Mouse (Mus musculus) cortical plate, adult 2 months (tissue): ENCODE measurements at regions not wholly inside any gene's neighbourhood (a gene's known extent, or its start where the extent isn't known, plus 50 kb on each side); places are given as distances from the start of the nearest gene placed in this dataset.

ENCODE experiments used
- H3K27ac ChIP-seq: fragments of 200-500 bp; 2 replicates; pipeline ENCODE4 v1.5.1; 2012; ENCODE audit warnings: low read length, control low read depth, inconsistent platforms; ENCODE audit not compliant: insufficient read depth
- H3K4me1 ChIP-seq: fragments of 200-500 bp; 2 replicates; pipeline ENCODE4 v1.6.1; 2011; ENCODE audit warnings: low read length; ENCODE audit not compliant: control insufficient read depth, insufficient read depth
- H3K4me3 ChIP-seq: fragments of 200-500 bp; 2 replicates; pipeline ENCODE4 v1.5.1; 2011; ENCODE audit warnings: mild to moderate bottlenecking, low read length, control low read depth; ENCODE audit not compliant: insufficient read depth
- CTCF ChIP-seq: fragments of 200-500 bp; IDR thresholded peaks from 2 replicates; pipeline ENCODE4 v1.5.1; 2011; ENCODE audit warnings: mild to moderate bottlenecking, control low read depth, low read length; ENCODE audit not compliant: insufficient read depth; ENCODE audit errors: extremely low read depth
- POLR2A ChIP-seq: fragments of 200-500 bp; IDR thresholded peaks from 2 replicates; pipeline ENCODE4 v1.6.1; 2011; ENCODE audit warnings: mild to moderate bottlenecking, low read length, control low read depth; ENCODE audit not compliant: insufficient read depth; ENCODE audit errors: extremely low read depth

- H3K4me3 ChIP-seq, result no peak overlapping the region
- no peak for TF ChIP-seq CTCF
- no peak for TF ChIP-seq POLR2A
- H3K27ac ChIP-seq, result no peak overlapping the region
- no peaks in the 10 kb centered on the region for H3K4me1 ChIP-seq
These were observed 187.3 kb upstream of the Gm11146 start for GRCm38 (mm10) chr16:77789206-77789605.

GRCm38 (mm10) chr16:77788781-77789150 is 186.9 kb upstream of the Gm11146 start:
- Histone ChIP-seq H3K4me3 (peak overlapping the region; percentile 38; the same call in 1 of the 2 replicates), H3K4me1 (no peaks in the 10 kb centered on the region), H3K27ac (no peak overlapping the region)
- TF ChIP-seq POLR2A (no peak), CTCF (no peak)

DNA sequence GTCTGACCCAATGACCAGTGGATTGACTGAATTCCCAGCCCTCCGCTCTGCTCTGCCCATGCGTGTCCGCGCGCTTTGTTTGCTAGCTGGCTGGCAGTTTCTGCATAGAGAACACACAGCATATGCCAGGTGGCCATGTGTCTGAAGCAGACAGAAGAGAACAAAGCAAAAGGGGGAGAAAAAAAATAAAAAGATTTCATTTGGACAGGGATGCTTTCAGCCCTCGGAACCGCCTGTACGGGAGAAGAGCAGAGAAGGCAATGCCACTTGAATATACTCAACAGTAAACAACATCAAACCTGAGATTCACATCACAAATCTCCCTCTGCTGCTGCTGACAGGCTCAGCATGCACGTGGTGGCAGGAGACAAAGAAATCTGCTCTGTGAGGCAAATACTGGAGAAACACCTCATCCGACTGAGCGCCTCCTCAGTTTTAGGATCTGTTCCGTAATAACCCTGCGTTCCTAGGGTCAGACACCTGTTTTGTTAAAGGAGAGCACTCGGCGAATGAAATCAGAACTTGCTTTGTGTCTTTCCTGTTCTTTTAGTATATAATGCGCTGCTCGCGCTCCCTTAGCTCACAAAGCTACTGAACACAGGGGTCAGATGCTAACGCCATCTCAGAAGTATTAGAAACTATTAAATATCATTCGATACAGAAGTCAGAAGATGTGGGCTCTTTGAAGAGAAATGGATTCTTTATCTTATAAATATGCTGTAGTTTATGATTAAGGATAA is 186.3 kb upstream of the Gm11146 start:
- H3K27ac ChIP-seq, result no peak overlapping the region

DNA sequence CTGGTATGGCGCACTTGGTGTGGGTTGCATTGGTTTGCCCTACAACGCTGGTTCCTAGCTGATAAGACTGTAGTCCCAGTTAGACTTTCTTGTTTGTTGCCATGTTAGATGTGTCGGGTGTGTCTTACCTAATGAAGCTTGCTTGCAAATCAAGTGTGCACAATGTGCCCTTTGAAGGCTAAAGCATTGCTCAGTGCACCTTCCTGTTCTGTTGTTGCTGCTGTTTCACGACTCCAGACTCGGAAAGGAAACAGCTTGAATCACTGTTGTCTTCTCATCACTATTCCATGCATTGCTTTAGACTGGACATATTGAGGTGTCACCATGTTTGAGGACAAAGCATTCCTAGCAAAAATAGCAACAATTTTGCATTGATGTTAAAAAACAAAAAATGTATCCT is 185.1 kb upstream of the Gm11146 start:
- TF ChIP-seq POLR2A (no peak), CTCF (no peak)
- no peak overlapping the region for H3K4me3 ChIP-seq
- H3K27ac ChIP-seq, result no peak overlapping the region
- H3K4me1 ChIP-seq, result no peaks in the 10 kb centered on the region

More for the DNA sequence above, 186.3 kb upstream of the Gm11146 start:
- no peaks in the 10 kb centered on the region for H3K4me1 ChIP-seq
- TF ChIP-seq CTCF (no peak), POLR2A (no peak)
- H3K4me3 ChIP-seq, result peak overlapping the region; percentile 38

- TF ChIP-seq CTCF (no peak), POLR2A (no peak)
- no peaks in the 10 kb centered on the region for H3K4me1 ChIP-seq
- H3K4me3 ChIP-seq, result no peak overlapping the region
- H3K27ac ChIP-seq, result no peak overlapping the region
These were observed 177.1 kb upstream of the Gm11146 start for GRCm38 (mm10) chr16:77779019-77779418.

DNA sequence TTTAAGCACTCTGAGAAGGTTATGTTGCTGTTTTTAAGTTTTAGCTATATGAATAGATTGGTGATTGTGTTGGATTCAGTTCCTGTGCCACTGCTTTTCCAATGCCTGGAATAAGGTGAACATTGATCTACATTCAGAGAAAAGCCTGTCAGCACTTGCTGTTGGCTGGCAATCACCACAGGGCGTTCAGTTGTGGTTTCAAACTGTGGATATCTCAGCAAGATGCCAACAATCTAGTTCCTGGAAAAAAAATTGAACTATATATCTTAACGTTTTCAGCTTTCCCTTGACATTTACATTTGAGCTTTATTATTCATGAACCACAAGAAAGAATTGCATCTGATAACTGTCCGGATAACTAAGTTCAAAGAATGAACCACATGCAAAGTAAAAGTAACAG is 170.2 kb upstream of the Gm11146 start:
- no peak for TF ChIP-seq POLR2A
- no peak for TF ChIP-seq CTCF
- Histone ChIP-seq H3K27ac (no peak overlapping the region), H3K4me3 (no peak overlapping the region), H3K4me1 (no peaks in the 10 kb centered on the region)

GRCm38 (mm10) chr16:77760926-77761347 is 159.0 kb upstream of the Gm11146 start:
- Histone ChIP-seq H3K4me3 (no peak overlapping the region), H3K27ac (no peak overlapping the region), H3K4me1 (peaks cover 4% of the 10 kb centered on the region; the same call in 1 of the 2 replicates)
- TF ChIP-seq CTCF (no peak), POLR2A (no peak)

DNA sequence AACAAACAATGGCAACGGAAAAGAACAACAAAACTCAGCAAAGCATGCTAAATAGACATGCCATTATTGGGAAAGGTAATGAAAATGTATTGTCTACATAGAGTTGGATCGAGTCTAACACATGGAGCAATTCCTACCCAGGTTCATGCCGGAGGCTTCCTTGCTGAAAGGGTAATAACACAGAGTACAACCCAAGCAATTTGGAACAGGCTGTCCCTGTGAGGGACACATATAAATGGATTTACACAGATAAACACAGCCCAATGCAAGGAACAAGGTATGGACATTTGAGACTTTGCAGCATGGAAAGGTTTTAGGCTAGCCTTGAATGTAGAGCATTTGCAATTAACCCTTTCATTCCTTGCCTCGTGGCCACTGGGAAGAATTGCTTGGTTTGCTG is 158.6 kb upstream of the Gm11146 start:
- no peak overlapping the region; the same call in 1 of the 2 replicates for H3K4me3 ChIP-seq
- H3K27ac ChIP-seq, result no peak overlapping the region
- peaks cover 4% of the 10 kb centered on the region; the same call in 1 of the 2 replicates for H3K4me1 ChIP-seq
- TF ChIP-seq POLR2A (no peak), CTCF (no peak)

GRCm38 (mm10) chr16:77759997-77760396 is 158.1 kb upstream of the Gm11146 start:
- peaks cover 4% of the 10 kb centered on the region; the same call in 1 of the 2 replicates for H3K4me1 ChIP-seq
- no peak overlapping the region for H3K27ac ChIP-seq
- H3K4me3 ChIP-seq, result peak overlapping the region; percentile 19
- TF ChIP-seq POLR2A, result no peak

GRCm38 (mm10) chr16:77754882-77755281 is 153.0 kb upstream of the Gm11146 start:
- Histone ChIP-seq H3K27ac (no peak overlapping the region), H3K4me1 (no peaks in the 10 kb centered on the region), H3K4me3 (no peak overlapping the region)
- TF ChIP-seq CTCF (no peak), POLR2A (no peak)
